Mouse (Mus musculus) G1E (cell line): ENCODE data around the gene Pllp.

Source experiments
- CTCF ChIP-seq: IDR thresholded peaks from 2 replicates; pipeline ENCODE4 v1.5.1; 2012; ENCODE audit warnings: low read depth, low read length, inconsistent platforms, mixed read lengths
- GATA1 ChIP-seq: IDR thresholded peaks from 2 replicates; pipeline ENCODE4 v1.6.1; 2012; ENCODE audit warnings: borderline replicate concordance, low read length, inconsistent platforms, mixed read lengths
- GATA2 ChIP-seq: IDR thresholded peaks from 2 replicates; pipeline ENCODE4 v1.6.1; 2012; ENCODE audit warnings: low read depth, low read length, inconsistent platforms, borderline replicate concordance

DNA sequence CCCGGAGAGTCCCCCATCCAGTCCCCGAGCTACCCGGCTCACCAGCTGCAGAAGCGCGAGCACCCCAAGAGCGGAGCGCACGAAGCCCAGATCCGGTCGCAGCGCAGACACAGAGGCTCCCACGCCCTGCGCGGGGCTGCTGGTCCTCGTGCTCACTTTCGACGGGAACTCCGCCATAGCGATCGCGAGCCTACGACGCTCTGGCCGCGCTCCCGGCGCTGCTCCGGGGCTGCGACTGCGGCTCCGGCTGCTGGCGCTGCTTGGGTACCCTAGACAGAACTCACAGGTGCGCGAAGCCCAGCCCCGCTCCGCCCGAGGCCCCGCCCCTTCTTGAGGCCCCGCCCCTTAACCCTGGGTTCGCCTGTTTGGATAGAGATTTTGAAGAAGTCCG, at the start of gene Pllp:
- no peak for TF ChIP-seq CTCF
- no peak for TF ChIP-seq GATA2
- no peak for TF ChIP-seq GATA1
